Mouse (Mus musculus) brain, embryonic 14.5 days (tissue): Measurements from ENCODE around the gene Mdfi.

Experiments used
- CTCF ChIP-seq: fragments of 200-500 bp; IDR thresholded peaks from 2 replicates; pipeline ENCODE4 v1.5.1; 2012; ENCODE audit warnings: inconsistent platforms, mild to moderate bottlenecking, moderate library complexity, borderline replicate concordance; ENCODE audit not compliant: insufficient read depth, insufficient read length; ENCODE audit errors: extremely low read depth
- POLR2A ChIP-seq: fragments of 200-500 bp; IDR thresholded peaks from 2 replicates; pipeline ENCODE4 v1.6.1; 2012; ENCODE audit warnings: mild to moderate bottlenecking, inconsistent platforms, borderline replicate concordance; ENCODE audit not compliant: poor library complexity, insufficient read depth, insufficient read length, severe bottlenecking; ENCODE audit errors: extremely low read depth

DNA sequence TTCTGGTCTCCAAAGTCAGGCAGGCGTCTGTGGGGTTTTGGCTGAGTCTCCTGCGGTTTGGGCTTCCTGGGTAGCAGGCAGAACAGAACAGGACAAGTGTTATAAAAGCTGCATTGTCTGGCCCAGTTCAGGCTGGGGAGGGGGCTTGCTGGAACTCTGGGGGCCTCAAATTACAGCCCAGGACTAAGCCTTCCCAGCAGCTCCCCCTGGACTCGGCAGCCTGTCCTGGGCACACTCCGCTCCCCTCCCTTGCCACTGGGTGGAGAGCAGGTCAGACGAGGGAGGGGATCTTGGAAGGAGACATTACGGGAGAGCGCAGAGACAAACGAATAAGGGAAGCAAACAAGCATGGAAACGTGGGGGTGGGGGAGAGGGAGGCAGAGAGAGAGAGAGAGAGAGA lies 3.3 kb downstream of the Mdfi start:
- TF ChIP-seq POLR2A (no peak), CTCF (peak; percentile 10; the same call in 1 of the 2 replicates)
